Mouse (Mus musculus) telencephalon, adult 2 months (tissue): ENCODE measurements at regions not wholly inside any gene's neighbourhood (a gene's known extent, or its start where the extent isn't known, plus 50 kb on each side); places are given as distances from the start of the nearest gene placed in this dataset.

Experiments used
- DNase-seq: peaks from one replicate; pipeline ENCODE4 v3.0.0-alpha.2; 2011; ENCODE audit warnings: low read depth, low spot score

DNA sequence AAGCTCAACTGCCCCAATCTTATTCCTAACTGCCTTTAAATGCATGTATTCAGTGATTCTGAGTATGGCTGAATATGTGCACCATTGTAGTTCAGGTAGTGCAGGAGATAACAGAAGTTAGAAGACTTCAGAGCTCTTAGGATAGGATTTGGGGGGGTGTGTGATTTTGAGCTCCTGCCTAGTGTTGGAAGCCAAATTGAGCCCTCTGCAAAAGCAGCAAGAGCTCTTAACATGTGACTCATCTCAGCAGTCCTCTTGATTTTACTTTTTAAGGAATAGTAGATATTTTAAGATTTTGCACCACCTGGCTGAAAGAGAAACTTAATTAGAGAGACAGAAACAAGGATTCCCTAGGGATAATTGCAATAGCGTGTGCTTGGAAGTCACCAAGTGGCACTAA is 277.3 kb upstream of the Gm597 start:
- DNase-seq = peak; percentile 51

DNA sequence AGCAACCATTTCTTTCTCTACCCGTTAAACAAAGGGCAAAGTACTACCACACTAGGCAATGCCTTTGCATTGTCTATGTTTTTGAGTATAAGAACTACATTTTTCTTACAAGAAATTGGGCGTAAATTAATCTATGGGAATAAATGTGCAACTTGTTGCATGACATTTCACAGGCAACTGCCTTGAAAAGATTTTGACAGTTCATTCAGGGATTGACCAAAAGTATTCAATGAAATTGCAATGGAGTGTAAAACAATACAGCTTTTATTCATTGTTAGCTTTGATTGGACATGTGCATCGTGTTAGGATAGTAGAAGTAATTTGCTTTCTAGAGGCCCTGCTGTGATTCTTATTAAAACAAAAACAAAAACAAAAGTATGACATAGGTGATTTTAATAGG is 233.7 kb upstream of the Gm597 start:
- DNase-seq = no peak

DNA sequence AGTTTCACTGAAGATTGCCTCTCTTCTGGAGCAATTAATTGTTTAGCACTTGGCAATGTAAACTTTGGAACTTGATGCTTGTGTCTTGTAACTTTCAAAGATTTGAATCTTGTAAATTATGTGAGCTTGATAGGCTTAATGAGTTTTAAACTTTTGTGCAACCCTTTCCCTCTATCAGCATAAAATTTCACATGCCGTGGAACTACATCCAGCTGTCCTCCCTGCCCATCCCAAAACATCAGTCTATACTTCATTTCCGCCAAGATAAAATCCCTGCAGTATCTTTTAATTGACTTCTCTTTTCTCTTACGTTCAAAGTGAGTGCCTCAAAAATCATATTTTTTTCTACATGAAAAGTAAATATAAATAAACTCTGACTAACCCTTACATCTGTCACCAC is 221.1 kb upstream of the Gm597 start:
- DNase-seq = no peak

DNA sequence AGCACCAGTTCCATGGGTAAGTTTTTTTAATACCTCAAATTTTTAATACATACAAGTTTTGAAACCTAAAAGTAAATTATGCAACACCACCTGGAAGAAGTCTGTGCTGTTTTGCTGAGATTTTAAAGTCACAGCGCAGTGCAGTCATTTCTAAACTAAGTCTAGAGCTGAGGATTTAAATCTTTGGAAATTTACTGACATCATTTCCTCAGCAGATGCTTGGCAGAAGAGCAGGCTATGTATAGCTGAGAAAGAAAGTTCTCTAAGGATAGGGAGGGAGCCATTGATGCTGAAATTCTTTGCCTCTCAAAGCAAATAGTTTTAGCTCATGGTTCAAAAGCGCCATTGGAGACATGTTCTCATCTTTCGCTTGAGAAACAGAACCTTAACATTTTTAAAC is 190.9 kb upstream of the Gm597 start:
- peak; percentile 84 for DNase-seq
